Mouse (Mus musculus) cortical plate, adult 2 months (tissue): Measurements from ENCODE around the gene Cideb.

Experiments used
- CTCF ChIP-seq: fragments of 200-500 bp; IDR thresholded peaks from 2 replicates; pipeline ENCODE4 v1.5.1; 2011; ENCODE audit warnings: mild to moderate bottlenecking, control low read depth, low read length; ENCODE audit not compliant: insufficient read depth; ENCODE audit errors: extremely low read depth
- POLR2A ChIP-seq: fragments of 200-500 bp; IDR thresholded peaks from 2 replicates; pipeline ENCODE4 v1.6.1; 2011; ENCODE audit warnings: mild to moderate bottlenecking, low read length, control low read depth; ENCODE audit not compliant: insufficient read depth; ENCODE audit errors: extremely low read depth

DNA sequence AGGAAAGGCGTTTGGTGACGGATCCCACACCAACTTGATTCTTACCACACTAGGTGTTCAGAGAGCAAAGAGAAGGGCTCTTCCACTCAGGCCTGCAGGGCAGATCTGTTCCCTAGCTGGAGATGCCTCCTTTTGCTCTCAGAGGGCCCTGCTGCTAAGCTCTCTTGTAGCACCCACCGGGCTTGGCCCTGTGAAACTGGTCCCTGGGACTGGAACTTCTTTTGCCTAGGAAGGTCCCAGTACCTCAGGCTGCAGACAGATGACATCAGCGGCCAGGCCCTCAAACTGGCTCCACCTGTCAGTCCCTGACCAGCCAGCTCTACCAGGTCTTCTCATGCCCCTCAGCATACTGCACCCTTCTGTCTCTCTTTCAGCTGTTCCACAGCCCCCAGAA lies 44.5 kb downstream of the Cideb start, which contains the start of gene Tgm1:
- TF ChIP-seq POLR2A, result no peak
- TF ChIP-seq CTCF, result no peak
